Mouse (Mus musculus) lung, postnatal 36 days (tissue): ENCODE data around the gene Csad.

Experiments used
- DNase-seq: peaks from one replicate; pipeline ENCODE4 v3.0.0; 2022; ENCODE audit warnings: mixed read lengths

The Csad gene

DNA sequence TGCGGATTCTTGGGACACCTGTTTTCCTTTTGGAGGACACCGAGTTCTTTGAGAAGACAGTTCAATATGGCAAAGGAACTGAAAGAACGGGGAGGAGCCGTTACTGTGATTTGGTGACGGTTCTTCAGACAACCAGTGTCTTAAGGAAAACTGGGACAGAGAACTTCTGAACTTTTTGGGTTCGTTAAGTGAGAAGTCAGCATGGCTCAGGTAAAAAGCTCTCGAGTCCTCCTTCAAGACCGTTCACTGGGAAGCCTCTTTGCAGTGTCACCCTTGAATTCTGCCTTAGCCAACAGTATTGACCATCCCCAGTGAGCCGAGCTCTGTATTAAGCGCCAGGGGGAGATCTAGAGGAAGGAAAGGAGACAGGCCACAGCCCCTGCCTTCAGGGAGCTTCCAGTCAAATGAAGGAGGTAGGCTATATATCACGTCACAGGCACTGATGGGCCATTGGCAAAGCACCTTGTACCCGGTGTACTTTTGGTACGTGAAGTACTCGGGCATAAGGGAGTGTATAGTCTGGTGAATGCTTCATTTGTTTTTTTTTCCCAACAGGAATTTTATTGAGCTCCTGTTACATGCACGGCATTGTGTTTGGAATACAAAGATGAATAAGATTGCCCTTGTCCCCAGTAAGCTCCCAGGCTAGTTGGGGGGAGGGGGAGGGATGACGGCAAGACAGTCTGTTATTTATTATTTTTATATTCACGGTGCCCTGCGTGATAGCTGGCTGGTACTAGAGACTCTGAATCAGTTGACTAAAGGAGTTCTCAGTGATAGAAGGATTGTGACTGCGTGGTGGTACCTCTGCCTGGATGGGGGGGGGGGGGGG, at the start of gene Csad:
Csad (minus strand) TSS at position 51 of the 832 bp plus-strand sequence.
- no peak for DNase-seq

DNA sequence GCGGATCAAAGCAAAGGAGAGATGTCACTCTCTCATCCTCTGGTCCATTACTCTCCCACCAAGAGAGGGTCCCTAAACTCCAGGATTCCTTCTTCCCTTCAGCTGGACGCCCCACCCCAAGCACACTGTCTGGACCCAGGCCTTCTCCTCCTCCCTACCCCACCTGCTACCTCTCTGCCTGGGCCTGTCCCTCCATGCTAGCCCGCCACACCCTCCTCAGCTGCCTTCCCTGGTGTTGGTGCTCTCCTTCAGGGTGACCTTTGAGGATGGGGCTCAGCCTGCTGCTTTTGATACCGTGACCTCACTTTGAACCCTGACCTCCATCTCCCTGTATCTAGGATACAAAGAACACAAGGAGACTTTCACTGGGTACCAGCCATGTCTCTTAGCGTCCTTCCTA, 46.0 kb upstream of the Csad start:
- DNase-seq, result no peak

DNA sequence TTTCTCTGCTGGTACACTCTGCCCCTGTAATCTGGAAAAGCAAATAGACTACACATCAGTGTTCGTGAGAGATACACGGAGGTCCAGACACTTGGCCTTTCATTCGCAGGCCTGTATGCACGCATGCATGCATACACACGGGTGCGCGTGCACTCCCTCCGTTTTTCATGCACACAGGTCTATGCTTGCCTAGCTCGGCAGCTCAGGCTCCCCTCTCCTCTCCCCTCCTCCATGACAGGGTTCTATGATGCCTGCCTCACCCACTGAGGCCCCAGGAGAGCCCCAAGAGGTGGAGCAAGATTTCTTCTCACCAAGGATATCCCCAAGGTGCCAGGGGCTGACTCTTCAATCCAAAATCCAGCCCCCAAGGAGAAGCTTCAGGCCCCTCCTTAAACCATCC, 45.4 kb upstream of the Csad start:
- DNase-seq, result no peak

DNA sequence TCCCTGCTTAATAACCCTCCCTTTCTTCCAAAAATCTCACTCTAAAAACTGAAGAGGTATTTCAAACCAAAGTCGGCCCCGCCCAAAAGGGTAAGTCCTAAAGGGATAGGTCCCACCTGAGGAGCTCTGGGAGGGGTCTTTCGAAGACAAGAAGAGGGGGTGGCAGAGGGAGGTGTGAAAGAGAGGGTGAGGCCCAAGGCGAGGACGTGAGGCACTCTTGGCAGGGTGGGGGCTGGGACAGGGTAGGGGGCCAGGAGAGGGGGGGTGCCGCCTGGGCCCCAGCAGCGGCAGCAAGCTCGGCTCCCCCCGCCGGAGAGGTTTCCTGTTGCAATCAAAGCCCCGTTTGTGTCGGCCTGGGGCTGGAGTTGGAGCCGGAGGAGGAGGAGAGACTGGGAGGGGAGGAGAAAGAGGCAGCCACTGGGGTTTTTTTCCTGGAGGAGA, 44.7 kb upstream of the Csad start:
- peak; percentile 63 for DNase-seq

DNA sequence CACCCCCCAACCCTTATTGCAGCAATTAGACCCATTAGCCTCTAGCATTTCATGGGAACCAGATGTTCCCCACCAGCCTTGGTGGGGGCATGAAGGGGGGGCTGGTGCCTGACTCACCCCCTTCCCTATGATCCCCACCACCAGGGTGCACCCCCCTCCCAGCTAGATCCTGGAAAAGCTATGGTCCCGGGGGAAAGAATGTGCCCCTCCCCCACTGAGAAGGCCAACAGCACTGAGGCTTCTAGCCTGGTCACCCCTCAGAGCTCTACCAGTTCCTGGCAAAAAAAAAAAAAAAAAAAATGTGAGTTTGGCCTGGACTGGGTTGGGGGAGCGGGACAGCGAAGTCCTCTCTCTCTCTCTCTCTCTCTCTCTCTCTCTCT, 44.3 kb upstream of the Csad start:
- peak; percentile 41 for DNase-seq

DNA sequence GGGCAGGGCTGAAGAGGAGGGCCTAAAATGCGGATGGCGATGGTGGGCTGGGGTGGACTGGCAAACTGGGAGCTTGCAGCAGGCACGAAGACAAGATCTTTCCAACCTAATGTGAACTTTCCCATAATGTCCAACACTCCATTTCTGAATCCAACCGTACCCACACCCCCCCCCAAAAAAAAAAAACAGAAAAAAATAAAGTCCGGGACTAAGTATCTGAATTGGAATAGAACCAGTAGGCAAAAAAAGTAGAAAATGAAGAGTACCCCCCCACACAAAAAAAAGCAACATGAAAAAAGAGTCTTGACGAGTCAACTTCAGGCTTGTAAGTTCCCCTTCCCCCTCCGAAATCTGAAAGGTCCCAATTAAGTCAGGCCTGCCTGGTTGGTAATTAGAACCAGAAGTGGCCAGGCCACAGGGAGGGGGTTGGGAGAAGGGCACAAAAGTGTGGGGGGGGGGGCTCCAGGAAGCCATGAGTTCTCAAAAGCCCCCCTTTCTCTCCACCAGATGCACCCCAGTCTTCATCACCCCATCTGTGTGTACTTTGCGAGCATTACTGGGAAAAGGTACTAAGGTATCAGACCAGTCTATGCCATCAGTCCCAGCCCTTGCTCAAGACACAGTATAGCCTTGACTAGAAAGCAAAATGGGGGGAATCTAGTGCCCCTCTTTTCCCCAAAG, 43.7 kb upstream of the Csad start:
- no peak for DNase-seq

DNA sequence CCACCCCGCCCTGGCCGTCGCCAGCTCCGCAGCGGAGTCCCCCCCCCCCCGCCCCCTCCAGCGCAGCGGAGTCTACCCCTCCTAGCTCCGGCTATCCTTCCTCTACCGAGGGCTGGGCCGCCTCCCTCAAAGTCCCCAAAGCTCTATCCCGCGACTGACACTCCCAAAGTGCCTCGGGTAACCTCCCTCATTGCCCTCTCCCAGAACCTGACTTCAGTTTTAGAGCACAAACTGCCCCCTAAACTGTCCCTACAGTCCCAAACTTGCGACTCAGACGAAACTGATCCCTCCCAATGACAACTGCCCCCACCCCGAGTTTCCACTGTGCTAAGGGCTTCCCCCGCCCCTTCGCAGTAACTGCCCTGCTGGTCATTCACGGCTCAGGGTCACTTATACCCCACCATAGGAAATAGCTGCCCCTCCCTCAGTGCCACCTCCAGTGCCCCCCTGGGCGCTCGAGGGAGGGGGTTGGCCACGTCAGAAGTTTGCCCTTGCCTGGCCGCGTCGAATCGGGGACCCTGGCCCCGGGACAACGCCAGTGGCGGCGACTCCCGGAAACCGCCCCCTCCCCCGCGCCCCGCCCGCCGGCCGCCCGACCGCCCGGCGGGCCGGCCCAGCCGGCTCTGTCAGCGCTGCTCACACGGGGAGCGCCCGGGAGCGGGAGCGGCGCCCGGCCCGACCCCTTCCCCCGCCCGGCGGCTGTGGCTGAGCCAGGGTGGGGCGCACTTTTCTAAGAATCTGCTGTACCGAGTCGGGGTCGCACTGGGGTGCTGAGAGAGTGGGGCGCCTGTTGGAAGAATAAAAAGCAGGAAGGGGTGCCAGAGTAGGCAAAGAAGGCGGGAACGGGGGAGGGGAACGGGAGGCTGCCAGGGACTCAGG, 43.0 kb upstream of the Csad start:
- DNase-seq, result peak; percentile 83

DNA sequence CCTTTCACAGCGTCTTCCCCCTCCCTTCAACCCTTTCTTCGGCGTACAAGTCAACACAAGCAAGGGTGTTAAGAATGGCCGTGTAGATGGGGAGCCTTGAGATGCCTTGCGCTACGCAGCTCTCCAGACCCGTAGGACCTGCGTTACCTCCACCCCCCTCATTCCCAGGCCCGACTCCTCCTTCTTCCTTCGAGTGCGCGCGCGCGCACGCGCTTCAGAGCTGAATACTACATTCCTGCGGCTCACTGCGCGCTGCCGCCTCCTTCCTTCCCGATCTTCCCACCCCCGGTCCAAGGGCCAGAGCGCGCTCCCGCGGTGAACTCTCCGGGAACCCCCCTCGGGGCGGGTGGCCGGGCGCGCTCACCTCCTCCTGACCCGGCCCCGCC, 42.3 kb upstream of the Csad start:
- DNase-seq, result peak; percentile 99

DNA sequence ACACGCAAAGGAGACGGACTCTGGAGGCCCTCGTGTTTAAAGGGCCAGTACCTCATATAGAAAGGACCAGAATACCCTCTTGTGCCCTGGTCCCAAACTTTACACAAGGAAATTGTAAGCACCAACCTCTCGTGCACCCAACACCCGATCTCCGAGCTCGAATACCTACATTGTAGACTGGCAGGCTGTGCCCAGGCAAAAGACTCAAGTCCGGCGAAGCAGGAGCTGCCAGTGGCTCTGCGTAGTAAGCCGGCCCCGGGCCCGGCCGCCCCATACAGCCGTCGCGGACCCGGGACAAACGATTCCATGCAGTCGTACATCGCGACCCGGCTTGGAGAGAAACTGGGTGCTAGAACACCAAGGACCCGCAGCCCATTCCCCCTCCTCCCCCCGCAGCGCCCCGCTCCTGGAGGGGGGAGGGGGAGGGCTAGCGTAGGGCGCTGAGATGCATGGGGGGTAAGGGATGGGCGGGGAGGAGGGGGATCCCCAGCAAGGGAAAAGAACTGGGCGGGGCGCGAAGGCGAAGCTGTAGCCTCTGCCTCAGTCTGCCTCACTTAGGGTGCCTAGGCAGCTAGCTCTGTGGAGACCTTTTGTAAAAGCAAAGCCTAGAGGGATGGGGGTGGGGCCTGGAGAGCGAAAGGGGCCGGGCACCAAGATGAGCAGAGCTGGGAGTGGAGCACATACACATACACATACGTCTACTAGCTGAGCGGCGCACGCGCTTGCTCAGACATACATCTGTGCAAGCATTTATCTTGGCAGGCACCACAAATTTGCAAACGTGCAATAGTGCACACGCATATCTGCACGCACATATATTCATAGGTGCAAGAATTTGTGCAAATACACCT, 41.6 kb upstream of the Csad start:
- peak; percentile 90 for DNase-seq

DNA sequence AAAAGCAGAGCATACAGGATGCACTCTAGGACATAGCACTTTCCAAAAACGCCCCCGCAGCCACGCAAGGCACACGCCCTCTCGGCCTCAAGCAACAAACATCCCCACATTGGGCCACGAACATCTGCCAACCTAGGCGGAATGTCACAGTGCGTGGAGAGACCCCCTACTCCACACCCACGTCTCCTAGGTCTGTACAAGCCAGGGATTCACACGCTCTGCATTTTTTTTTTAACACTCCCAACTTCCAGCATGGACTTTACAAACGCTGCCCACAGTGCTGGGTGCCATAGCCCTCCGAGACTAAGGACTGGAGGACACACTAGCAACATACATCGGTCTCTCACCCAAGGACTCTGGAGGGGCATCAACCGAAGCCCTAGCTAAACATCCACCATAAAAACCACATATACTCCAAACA, 40.9 kb upstream of the Csad start:
- DNase-seq, result peak; percentile 56

DNA sequence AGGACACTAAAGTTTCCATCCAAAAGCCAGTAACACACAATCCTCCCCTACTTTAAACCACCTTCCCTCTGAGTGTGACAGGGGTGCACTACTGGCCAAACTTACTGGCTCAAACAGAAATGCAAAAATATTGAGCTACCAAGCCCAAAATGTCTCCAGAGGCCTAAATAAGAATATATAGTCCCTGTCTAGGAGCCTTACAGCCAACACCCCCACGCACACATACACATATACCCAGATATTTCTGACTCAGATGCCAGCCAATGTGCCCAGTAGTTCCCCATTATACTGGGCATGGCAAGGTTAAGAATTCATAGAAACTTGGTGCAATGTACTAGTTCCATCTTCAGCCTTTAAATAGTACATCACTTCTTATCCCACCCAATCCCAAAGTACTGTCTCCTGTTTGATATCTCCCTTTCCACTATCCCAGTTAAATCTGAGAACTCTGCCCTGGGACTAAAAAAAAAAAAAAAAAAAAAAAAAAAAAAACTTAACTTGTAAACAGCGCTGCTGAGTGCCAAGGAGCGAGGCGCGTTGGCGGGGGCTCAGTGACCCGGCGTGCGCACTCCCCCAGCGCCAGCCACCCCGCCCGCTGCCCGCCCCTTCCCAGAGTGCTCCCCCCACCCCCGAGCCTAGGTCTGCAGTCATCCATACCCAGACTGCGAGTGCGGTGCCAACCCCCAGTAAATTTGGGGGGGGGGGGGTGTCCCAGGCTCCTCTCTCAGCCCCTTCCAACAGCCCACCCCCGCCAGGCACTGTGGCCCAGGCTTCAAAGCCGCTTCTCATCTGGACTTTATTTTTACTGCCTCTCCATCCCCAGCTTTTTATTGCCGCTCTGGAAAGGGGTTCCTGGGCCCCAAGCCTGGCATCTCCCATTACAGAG, 40.0 kb upstream of the Csad start:
- DNase-seq, result peak; percentile 61

DNA sequence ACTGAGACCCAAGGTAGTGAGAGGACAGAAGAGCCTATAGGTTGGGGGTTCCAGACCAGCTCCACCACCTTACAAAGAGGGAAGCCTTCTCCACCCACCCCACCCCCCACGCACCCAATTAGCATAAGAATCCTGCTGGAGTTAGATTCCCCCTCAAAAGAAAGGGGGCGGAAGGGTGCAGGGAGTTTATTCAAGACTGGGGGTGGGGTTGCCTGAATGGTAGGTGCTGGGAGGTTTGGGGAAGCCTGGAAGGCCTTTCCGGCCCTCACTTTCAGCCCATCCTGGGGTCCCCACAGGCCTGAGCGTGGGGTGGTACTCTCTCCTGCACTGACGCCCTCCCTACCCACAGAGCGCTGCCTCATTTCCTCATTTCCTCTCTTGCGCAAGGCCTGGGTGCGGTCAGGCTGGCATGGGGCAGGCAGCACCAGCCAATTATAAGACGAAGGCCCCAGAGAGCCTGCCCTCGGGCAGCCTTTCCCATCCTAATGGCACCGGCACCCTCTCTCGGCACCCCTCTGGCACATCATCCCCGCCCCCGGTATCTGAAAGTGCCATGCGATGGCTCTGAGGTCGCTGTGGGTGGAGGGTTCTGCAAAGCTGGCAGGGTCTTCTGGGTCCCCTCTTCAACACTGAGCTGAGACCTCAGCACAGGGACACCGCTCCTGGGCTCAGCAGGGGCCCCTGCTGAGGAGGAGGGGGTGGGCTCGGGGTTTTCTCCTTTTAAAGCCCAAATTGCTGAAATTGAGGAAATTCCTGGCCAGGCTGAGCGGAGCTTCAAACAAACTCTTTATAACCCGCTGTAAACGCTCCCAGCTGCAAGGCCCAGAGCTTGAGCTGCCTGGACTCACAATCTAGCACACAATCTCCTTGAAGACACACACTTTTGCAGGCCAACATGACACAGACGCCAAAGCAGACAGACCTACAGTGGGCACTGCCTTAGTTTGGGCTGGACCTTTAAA, 39.0 kb upstream of the Csad start:
- peak; percentile 95 for DNase-seq

DNA sequence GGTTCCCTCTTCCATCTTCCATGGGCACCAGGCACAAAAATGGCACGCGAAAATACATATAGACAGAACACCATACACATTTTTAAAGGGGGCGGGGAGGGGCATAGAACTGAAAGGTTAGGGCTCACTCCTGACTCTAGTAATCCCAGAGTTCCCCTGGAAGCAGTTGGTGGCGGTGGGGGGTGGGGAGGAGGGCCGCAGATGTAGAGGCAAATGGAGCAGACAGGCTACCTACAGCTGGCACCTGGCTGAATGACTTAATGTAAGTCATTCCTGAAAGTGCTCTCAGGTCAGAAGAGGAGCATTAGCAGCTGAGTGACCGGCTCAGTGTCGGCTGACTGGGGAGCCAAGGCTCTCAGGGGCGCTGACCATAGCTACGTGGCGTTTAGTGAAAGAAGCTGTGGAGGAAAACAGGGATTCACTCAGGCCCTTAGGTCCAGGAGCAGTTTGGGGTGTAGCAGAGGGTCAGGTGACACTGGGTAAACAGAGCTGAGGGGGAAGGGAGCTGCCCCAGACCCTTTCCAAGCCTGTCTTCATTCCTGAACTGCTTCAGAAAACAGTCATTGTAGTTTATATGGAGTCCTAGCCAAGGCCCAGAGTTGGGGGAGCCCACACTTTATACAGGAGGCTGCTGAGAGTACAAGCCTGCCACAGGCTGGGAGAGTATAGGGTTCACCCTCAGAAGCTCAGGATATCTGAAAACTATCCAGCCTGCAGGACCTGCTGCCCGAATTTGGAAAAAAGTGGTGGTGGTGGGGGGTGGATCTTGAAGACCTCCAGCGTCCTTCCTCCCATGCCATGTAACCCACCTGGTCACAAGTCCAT, 38.1 kb upstream of the Csad start:
- no peak for DNase-seq

DNA sequence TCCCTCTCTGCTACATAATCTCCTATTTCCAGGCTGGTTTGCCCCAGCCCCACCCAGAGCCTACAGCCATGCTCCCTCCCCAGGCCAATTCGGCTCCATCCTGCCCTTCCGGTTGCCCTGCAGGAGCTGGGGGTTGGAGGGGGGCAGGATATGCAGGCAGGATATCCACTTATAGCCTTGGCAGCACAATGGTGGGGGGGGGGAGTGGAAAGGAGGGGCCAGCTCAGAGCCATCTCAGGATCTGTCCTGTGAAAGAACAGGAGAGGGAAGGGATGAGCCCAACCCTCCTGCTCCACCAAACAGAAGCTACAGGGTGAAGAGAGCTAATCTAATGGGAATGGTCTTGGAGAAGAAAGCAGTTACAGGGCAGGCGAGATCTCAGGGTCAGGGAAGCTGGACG, 36.1 kb upstream of the Csad start:
- peak; percentile 83 for DNase-seq

DNA sequence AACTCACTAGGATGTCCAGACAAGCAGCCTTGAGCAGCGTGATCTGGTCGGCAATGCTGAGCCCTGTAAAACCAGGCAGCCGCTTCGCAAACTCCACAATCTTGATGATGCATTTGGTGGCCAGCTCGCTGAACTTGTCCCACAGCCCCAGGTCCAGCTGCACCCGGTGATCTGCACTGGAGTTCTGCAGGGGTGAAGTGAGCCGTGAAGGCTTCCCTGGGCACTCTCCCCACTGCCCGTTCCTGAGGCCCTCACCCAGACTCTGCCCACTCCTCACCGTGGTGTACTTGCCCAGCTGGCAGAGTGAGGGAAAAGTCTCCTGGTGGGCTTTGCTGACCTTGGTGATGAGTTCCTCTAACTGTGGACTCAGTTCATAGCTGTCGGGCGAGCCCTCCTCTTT, 35.3 kb upstream of the Csad start:
- no peak for DNase-seq

DNA sequence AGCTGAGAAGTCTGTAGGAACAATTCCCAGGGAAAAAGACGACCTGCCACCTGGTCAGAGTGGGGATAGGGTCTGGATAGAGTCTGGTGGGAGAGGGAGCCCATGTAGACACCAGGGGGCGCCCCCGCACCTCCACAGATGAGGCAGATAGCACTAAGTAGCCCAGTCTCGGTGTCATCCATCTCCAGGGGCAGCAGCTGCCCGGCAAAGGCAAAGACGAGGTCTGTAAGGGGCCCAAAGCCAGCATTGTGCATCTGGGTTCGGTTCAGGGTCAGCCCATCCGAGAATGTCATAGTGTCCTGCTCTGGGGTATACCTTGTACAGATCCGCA, 34.7 kb upstream of the Csad start:
- peak; percentile 91 for DNase-seq

DNA sequence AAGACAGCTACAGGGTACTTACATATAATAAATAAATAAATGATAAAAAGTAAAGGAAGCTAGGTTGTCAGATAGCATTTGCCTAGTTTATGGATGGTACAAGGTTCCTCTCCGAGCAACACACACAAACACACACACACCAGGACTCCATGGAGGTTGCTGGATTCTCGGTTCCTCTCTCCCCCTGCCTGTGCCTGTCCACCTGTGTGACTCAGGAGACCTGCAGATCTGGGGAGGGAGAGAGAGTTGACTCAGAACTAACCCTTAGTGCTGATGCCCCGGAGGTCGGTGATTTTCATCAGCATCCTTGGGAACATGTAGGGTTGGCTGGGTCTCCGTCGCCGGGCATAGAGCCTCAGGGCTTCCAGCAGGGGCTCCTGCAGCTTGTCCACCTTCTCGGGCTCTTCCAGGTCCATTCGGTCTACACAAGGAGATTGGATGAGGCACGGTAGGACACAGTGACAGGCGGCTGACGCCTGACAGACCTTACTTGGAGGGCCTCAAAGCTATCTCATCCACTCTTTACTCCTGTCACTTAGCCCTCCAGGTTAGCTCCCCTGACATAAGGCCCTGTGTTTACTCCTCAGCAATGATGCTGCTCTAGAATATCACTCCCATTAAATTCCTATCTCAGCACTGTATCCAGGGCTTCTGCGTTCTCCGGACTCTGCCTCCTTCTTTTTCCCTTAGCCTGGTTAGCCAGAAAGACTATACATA, 34.2 kb upstream of the Csad start:
- DNase-seq, result no peak

DNA sequence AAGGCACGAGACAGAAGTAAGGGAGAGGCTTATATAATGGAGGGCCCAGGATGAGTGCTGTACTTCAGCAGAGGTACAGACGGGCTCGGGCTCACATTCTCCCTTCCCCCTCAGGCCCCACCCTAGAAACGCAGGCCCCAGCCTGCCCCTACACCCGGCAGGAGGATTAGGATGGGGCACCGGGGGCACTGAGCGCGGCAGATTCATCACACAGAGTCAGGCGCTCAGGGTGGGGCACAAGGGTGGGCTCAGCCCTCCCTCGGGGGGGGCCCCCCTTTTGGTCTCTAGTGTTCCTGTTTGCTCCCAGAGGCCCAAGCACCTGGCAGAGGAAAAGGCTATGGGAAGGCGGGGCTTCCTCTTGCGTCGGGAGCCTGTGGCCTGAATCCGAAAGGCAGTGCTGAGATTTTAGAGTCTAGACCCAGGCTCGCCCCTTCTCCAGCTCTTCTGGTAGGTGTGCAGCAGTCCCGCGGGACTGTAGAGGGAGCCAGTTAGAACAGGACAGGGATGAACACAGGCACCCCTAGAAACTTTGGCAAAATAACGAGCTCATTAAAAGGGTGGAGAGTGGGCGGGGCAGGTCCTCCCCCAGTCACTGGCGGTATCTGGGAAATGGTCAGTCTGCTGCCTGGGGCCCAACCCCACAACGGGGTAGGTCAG, 31.0 kb upstream of the Csad start:
- DNase-seq, result peak; percentile 73
